Mouse (Mus musculus) v-Abl transformed pro-B cells (cell line): ENCODE data around the gene Chrd.

Experiments
- in situ Hi-C, 2 experiments: fragments of 400-800 bp; cut with MboI; formaldehyde crosslinking; loops; one replicate each; pipeline ENCODE4 v1.15.1; 2025; ENCODE audit not compliant: unreplicated experiment in 2 of 2

Chrd gene

GRCm38 (mm10) chr16:20732925-20733730 is at the start of gene Chrd:
Chrd (plus strand) TSS chr16:20733127.
- in situ Hi-C loops: no loop called here

GRCm38 (mm10) chr16:20690774-20691173 is 42.2 kb upstream of the Chrd start:
- in situ Hi-C loops: no loop called here

DNA sequence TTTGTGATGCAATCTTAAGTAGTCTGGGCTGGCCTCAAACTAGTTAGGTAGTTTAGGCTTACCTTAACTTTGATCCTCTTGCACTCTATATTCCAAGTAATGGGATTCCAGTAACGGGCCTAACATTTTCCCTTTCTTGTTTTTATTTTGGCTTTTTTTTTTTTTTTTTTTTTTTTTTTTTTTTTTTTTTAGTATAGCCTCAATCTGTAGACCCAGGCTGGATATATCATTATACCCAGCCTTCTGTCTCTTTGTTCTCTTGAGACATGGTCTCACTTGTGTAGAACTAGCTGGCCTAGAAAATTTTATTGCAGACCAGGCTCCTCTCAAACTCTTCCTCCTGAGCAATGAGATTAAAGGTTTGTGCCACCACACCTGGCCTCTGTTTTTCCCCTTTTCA is 41.3 kb upstream of the Chrd start:
- in situ Hi-C loops: no loop called here

DNA sequence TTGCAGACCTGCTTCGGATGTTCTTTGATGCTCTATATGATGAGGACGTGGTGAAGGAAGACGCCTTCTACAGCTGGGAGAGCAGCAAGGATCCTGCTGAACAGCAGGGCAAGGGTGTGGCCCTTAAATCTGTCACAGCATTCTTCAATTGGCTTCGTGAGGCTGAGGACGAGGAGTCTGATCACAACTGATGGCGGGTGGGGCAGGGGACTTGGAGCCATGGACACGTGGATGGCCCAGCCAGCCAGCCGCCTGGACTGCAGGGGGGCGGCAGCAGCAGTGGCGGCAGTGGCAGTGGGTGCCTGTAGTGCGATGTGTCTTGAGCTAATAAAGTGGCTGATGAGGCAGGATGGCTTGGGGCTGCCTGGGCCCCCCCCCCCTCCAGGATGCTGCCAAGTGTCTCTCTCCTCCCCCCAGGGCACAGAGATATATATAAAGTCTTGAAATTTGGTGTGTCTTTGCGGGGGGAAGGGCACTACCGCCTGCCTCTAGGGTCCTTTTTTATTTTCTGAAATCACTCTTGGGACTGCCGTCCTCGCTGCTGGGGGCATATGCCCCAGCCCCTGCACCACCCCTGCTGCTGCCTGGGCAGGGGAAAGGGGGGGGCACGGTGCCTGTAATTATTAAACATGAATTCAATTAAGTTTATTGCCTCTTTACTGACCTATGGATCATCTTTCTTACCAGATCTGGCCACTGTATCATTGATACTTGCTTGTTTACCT is 40.5 kb upstream of the Chrd start:
- in situ Hi-C loops: no loop called here

DNA sequence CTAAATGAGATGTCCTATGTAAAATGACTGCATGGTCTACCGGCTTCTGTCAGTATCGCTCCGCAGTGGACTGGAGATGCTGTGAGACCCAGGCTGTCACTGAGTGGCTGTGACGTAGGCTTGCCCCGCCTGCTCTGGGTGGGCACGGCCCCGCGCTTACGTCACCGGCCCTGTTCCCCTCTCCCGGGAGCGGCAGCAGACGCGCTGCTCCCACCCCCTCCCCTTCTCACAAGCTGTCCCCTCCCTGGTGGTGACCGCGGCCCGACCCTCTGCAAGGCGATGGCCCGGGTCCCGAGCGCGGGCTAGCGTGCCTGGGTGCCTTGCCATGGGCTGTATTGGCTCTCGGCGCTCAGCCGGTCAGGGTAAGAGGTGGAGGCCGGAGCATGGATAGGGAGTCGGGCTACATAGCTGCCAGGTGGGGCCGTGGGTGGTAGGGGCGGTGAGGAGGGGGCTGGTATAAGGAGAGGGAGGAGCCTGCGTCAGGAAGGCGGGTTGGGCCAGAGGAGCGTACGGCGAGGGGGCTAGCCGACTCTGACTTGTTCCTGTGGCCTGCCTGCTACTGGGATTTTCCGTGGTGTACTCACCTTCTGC is 39.7 kb upstream of the Chrd start, which contains the start of gene Fam131a:
TSS of gene Fam131a (plus strand) at position 131 of the 591 bp plus-strand sequence.
- in situ Hi-C loops: no loop called here

DNA sequence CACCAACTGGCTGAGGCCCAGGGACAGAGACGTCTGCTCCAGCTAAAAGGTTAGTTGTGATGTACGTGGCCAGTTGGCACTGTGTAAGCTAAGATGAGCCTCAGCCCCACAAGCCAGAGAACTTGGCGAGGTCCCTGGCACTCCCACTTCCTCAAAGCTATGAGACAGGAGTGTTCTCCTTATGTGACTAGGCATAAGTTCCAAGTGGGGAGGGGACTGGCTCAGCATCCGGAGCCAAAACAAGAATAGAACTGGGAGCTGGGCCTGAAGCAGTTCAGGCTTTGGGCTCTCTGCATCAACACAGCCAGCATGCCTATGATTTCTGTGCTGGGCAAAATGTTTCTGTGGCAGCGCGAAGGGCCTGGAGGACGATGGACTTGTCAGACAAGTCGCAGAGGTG is 38.1 kb upstream of the Chrd start:
- in situ Hi-C loops: no loop called here

DNA sequence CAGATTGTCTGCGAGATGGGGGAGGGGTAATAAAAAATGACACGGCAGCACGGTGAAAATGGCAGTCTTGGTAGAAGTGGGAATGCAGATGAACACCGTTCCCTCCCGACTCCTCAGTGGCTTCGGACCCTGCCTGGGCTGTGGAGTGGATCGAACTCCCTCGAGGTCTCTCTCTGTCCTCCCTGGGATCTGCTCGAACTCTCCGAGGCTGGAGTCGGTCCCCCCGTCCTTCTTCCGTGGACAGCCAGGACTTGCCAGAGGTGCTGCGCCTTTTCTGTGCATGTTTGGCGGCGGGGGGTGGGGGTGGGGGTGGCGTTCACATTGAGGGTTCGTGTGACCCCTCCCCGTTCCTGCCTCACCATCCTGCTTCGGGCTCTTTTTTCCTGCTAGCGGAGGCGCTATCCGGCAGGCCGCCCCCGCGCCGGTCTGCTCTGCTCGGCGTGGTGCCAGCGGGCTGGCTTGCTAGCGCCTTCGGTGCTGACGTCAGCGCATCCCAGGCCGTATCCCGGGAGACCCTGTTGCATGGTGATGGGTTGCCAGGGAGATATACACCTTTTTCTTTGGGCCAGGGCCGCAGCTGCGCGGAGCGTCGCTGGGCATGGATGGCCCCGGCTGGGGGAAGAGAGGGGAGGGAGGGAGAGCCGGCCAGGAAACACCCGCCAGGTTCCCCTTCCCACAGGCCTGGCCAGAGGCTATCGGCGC is 37.2 kb upstream of the Chrd start:
- in situ Hi-C loops: no loop called here

DNA sequence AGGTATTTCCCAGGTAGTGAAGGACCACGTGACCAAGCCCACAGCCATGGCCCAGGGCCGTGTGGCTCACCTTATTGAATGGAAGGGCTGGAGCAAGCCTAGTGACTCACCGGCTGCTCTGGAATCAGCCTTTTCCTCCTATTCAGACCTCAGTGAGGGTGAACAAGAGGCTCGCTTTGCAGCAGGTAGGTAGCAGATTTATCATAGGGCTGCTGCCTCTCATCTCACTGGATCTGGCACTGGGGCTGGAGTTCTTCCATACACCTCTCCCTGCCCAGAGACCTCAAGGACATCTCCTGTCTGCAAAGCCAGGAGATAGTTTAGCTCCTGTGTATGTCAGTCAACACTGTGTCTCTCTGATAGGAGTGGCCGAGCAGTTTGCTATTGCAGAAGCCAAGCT is 33.7 kb upstream of the Chrd start:
- in situ Hi-C loops: no loop called here

DNA sequence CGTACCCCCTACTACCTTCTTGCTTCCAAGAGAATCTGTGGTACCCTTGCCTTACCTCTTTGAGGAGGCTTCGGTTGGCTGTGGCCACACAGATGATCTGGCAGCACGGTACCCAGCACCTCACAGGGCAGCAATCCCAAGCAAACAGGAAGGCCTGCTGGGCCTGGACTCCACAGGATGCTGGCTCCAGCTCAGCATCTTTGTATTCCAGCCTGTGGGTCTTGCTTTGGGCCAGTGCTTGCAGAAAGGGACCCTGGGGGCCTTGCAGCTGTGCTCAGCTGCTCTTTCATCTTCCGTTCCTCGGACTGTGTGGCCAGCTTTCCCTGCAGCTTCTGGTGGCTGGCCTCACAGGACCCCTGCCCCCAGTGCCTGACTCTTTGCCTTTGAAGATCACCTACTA is 32.9 kb upstream of the Chrd start:
- in situ Hi-C loops: loop anchor here (10.0 to 25.0 kb wide), 5 partner anchors 487 to 1562 kb away; partner anchors contain the start of genes Senp2 (in 1 of the 2) and Tra2b (in 1 of the 2)

GRCm38 (mm10) chr16:20701316-20701715 is 31.6 kb upstream of the Chrd start:
- in situ Hi-C loops: loop anchor here (10.0 to 25.0 kb wide), 5 partner anchors 486 to 1561 kb away; partner anchors contain the start of genes Senp2 (in 1 of the 2) and Tra2b (in 1 of the 2)

- in situ Hi-C loops: loop anchor here (10.0 to 25.0 kb wide), 5 partner anchors 485 to 1560 kb away; partner anchors contain the start of genes Senp2 (in 1 of the 2) and Tra2b (in 1 of the 2)
Observed at GRCm38 (mm10) chr16:20701729-20702521, 31.0 kb upstream of the Chrd start.

GRCm38 (mm10) chr16:20702522-20702893 is 30.4 kb upstream of the Chrd start:
- in situ Hi-C loops: loop anchor here (10.0 to 25.0 kb wide), 5 partner anchors 485 to 1560 kb away; partner anchors contain the start of genes Senp2 (in 1 of the 2) and Tra2b (in 1 of the 2)

GRCm38 (mm10) chr16:20703071-20703470 is 29.9 kb upstream of the Chrd start:
- in situ Hi-C loops: loop anchor here (10.0 to 25.0 kb wide), 5 partner anchors 484 to 1559 kb away; partner anchors contain the start of genes Senp2 (in 1 of the 2) and Tra2b (in 1 of the 2)

DNA sequence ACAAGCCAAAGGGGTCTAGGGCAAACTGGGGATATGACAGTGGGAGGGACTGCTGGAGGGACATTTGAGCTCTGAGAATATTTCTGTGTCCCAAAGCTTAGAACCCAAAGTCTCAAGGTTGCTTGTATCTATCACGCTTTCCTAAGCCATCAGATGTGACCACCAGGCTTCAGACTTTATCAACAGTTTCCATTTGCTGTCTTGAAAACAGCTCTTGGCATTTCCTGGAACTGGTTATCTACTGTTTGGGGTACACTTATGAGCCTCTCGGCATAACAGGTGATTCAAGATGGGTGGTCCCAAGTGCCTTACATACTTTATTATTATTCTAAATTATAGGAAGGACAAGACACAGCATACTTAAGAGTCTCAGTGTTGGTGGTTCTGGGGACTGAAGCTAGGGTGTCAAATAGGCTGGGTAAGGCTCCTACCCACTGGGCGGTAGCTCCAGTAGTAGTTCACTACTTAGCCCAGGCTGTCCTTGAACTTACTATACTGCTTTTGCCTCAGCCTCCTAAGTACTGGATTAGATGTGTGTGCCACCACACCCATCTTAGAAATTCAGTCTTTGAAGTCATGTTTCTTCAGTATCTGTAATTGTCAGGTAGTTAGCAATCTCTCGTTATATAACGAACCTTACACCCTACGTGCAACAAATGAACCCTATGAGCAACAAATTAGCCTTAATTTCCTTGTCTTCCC is 29.1 kb upstream of the Chrd start:
- in situ Hi-C loops: loop anchor here (10.0 to 25.0 kb wide), 5 partner anchors 483 to 1558 kb away; partner anchors contain the start of genes Senp2 (in 1 of the 2) and Tra2b (in 1 of the 2)

DNA sequence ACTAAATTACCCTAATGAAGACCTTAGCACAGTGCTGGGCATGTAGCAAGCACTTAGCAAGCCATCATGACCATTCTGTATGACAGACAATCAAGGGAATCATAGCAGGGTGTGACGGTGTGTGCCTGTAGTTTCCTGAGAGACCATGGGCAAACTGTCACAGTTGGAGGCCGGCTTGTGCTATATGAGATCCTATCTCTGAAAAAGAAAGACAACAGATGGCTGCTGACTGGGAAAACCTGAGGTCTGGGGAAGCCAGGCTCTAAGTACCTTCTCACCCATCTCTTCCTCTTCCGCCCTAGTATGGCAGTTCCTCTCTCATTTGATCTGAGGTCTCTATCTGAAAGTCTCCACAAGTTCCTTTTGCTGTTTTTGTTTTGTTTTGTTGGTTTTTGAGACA is 27.1 kb upstream of the Chrd start:
- in situ Hi-C loops: loop anchor here (10.0 to 25.0 kb wide), 5 partner anchors 482 to 1557 kb away; partner anchors contain the start of genes Senp2 (in 1 of the 2) and Tra2b (in 1 of the 2)

DNA sequence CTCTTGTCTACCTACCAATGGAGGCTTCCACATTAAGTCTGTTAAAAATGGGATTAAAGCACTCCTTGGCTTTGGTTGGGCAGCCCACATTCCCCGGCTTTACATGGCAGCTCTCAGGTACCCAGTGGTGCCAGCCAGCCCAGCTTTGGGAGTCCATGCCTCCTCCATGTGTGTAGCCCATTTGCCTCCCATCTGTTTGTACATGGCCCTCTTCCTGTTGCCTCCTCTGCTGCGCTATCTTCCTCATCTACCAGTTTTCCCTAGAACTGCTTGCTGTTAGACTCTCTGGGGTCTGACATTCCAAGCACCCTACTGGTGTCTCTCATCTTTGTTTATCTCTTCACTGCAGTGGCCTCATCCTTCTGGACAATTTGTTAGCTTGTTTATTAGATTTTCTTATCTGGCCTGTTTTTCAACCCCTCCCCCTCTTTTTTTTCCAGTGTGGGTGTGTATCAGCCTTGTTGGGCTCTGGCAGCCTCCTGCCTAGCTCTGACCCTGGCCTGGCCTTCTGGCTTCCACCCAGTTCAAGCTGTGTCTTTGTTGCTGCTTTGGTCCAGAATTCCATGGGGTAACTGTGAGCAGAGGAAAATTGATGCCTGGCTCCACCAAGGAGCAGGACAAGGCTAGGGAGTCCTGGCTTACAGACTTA is 26.4 kb upstream of the Chrd start:
- in situ Hi-C loops: loop anchor here (10.0 to 25.0 kb wide), 5 partner anchors 481 to 1556 kb away; partner anchors contain the start of genes Senp2 (in 1 of the 2) and Tra2b (in 1 of the 2)

- in situ Hi-C loops: loop anchor here (10.0 to 25.0 kb wide), 5 partner anchors 479 to 1554 kb away; partner anchors contain the start of genes Senp2 (in 1 of the 2) and Tra2b (in 1 of the 2)
Observed at GRCm38 (mm10) chr16:20708220-20708938, 24.5 kb upstream of the Chrd start.
